Mouse (Mus musculus): ENCODE results near the gene Syce3.

Gene Syce3

DNA sequence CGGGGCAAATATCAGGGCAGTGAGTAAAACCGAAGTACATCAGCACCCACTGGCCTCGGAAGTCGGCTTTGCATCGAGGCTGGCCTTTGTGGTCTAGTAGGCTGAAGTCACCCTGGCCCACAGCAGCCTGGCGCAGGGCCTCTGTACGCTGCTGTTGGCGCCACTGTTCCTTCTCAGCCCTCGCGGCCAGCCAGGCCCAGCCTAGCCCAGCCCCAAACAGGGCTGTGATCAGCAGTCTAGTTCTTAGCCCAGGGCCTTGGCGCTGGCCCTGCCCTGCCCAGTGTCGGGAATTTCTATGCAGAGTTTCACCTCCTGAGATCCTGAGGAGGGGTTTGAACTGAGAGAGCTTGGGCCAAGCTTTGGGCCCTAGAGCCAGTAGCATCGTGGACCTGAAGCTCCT lies 38.2 kb downstream of the Syce3 start:
- DNase-seq = peak in 1 of 2 experiments; percentile 12

DNA sequence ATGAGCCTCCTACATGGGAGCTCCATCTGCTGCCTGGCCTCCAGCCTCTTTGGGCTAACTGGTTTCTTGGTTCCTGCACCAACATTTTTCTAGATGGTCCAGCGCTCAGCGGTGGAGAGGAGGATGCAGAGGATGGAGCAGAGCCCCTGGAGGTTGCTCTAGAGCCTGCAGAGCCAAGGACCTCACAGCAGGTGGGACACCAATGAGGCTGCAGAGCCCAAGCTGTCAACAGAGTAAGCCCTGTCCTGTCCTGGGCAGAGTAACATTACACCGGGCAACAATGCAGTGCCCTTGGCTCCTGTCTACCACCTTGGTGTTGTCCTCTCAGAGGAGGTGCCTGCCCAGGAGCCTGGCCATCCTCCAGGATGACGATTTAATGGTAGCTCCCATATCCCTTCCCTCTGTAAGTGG lies 45.2 kb downstream of the Syce3 start:
- DNase-seq = peak; percentile 88 to 90

DNA sequence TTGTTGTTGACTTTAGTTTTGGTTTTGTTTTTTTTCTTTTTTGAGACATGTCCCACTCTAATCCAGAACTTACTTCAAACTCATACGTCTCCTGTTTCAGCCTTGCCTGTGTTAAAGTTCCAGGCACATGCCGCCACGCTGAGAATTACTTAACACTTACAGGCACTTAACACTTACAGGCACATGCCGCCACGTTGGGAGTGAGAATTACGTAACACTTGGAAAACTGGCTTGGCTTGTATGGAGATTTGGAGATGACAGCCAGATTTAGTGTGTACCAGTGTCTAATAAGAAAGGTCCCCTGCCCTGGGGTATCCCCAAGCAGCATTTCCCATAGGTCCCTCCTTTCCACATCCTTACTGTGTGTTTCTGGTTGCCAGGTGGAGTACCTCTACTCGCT lies 47.3 kb downstream of the Syce3 start:
- no peak for DNase-seq

DNA sequence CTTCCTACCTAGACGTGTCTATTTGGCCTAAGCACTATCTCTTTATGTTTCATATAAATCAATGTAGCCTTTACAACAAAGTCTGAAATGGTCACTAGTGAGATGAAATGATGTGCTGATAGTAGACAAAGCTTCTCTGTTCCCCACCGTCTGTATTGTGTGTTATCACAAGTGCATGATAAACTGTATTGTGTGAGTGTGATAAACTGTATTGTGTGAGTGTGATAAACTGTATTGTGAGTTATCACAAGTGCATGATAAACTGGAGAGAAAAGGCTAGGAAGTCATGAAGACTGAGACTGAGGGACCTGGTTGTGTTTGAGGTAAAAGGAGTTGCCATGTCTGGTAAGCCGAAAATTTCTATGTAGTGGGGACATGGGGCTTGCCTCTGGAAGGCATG lies 51.5 kb downstream of the Syce3 start:
- no peak for DNase-seq

DNA sequence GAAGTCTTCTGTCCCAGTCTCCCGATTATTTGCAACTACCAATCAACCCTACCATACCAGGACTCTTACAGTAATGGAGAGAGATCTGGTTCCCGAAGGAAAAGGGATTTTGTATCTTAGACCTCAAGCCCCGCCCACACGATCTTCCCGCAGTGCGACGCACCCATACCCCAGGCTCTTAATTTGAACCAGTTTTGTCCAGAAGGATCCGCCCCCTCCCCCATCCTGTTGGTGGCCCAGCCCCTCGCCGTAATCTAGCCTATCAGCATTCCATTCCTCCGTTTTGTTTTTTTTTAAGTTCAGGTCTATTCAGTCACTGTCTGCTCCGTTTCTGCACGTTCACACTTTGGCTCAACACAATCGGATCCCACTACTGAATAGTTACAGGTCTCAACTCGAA lies 53.9 kb downstream of the Syce3 start:
- DNase-seq = no peak

DNA sequence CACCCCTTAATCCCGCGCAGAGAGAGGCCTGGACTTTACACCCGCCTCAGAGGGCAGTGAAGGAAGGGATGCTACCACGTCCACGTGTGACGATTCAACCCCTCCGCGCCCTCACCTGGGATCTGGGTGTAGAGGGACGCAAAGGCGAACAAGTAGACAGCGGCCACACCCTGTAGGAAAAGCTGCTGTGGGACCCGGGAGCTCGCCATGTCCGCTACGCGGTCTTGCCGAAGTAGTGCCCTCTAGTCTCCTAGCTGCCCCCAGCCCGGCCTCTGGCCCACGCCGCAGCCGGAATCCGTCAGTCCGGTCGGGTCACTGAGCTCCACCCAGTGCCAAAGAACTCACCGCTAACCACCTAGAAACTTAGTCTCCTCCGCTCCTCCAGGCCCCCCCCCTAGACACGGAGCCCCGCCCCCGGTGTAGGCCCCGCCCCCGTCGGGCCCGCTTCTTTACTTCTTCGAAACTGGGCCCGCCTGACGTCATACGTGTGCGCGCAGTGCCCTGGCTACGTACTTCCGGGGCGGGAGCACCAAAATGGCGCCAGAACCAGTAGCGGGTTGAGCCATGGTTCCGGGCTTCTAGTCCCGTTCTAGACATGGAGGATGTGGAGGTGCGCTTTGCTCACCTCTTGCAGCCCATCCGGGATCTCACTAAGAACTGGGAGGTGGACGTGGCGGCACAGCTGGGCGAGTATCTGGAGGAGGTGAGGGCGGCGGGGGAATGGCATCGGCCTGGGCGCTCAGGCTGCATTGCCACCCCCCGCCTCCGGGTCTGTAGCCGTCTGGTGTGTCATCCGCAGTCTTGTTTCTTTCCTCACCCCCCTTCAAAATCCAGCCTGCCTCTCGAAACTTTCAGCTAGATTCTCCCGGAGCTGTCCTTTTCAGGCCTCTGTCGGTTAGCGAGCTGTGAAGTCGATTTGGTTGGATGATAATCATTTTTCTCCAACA lies 54.8 kb downstream of the Syce3 start, which contains the start of the genes Lmf2 and Ncaph2:
Gene Lmf2, minus strand, starts transcription at position 419 of the 947 bp plus-strand sequence.
Gene Ncaph2, plus strand, starts transcription at position 479 of the 947 bp plus-strand sequence.
- DNase-seq = peak; percentile 95

DNA sequence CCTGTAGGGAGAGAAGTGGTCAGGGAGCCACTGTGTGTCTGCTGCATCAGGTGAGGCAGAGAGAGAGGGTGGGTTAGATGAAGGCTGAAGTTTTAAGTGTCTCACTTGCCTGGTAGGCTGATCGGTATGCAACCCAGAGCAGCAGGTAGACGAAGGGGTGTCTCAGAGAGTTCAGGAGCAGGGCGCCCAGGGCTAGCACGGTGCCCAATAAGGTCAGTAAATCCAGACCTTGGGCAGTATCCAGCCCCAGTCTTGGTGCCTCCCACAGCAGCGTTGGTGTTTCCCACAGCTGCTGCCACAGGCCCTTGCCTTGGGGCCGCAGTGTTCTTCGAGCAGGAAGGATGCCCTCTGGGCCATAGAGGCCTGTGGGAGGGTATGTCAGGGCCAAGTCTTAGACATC lies 55.8 kb downstream of the Syce3 start:
- DNase-seq = no peak

DNA sequence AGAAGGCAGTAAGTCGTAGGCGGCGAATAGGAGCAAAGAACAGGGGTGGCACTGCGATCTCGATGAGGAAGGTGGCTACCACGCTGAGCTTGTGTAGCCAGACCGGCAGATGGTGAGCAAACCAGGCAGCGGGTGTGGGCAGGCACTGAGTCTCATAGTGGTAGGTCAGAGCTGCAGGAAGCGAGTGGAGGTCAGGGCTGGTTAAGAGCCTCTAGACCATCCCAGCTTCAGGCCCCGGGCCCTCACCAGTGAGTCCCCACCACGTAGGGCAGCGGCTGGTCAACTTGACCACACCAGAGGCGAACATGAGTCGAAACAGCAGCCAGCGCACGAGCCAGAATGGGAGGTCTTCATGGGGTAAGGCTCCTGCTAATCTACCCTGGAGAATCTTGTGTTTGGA lies 56.5 kb downstream of the Syce3 start:
- no peak for DNase-seq

DNA sequence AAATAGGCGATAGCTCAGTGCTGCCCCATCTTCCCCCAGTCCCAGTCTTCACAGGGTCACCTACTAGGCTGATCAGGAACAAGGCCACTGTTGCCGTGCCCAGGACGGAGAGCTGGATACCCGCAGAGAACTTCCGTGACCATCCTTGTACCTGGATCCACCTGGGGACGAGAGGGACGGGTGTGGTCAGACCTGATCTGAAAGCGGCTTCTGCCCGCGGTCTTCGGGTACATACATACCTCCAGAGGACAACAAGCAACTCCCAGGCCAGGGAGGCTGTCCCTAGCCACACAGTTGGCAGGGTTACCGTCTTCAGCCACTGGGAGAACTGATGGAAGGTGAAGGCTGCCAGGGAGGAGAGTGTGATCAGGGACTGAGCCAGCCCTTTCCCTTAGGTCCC lies 57.5 kb downstream of the Syce3 start:
- DNase-seq = no peak

DNA sequence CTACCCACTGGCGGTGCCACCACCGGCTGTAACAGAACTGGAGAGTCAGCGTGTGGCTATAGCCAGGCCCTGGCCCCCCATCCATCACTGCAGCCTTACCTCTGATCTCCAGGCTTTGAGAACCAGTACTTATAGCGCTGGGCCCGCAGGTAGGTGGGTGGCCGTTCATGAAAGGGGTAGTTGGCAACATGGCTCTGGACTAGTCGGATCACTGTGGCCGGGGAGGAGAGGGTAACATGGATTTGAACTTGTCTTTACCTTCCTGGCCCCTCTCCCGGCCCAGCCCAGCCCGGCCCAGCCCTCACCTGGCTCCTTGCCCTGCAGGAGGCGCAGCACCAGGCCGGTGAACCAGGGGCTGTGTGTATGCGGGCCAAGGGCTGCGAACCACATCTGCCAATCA lies 58.2 kb downstream of the Syce3 start:
- no peak for DNase-seq

DNA sequence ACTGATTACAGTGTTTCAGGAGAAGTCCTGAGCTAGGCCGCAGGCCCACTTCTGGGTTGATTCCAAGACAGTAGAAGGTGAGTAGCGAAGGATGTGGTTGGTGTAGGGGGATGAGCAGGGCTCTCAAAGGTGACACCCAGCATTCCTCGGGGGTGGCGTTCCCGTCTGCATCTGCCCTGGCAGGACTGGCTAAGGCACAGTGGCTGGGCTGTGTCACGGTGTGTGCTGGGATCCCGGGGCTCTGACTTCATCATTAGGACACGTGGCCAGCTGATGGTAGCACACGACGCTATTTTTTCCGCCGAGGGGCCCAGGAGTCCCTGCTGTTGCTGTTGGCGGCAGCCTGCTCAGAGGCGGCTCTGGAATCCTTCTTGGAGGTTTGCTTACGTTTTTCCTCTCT lies 59.0 kb downstream of the Syce3 start:
- DNase-seq = no peak

DNA sequence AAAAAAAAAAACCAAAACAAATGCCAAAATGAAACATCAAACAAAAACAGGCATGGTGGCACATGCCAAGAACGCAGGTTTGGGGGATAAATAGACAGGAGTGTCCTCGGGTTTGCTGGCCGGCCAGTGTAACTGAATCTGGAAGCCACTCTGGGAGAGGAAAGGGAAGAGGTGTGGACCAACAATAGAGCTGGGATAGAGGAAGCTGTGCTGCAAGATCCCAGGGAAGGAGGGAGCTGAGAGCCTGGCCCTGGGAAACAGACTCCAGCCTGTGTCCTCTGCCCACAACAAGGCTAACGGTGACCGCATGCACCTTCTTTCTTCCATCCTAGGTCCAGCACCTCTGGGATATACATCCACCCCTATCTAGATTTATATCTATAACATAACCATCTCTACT lies 59.9 kb downstream of the Syce3 start:
- no peak for DNase-seq

DNA sequence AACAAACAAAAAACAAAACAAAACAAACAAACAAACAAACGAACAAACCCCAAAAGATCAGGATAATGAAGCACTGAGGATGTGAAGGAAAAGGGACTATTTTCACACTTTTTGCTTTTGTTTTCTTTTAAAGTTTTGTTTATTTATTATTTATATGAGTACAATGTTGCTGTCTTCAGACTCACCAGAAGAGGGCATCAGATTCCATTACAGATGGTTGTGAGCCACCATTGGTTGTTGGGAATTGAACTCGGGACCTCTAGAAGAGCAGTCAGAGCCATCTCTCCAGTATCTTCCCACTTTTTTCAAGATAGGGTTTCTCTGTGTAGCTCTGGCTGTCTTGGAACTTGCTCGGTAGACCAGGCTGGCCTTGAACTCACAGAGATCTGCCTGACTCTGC lies 67.0 kb downstream of the Syce3 start:
- DNase-seq = no peak

DNA sequence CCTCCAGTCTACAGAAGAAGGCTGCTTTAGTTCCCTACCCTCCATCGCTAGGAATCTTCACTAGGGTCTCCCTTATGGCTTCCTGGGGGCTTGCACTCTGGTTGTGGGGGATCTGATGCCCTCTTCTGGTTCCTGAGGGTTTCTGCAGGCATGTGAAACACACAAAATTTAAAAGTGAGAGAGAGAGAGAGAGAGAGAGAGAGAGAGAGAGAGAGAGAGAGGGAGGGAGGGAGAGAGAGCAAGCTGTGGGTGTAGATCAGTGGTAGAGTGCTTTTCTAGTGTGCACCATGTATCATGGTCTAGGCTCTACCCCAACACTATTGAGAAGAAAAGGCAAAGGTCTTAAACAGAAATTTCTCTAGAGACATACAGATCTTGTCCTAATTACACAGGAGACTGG lies 68.6 kb downstream of the Syce3 start:
- no peak for DNase-seq
